Mouse (Mus musculus): Measurements from ENCODE around the gene Xrcc4.

Gene Xrcc4

DNA sequence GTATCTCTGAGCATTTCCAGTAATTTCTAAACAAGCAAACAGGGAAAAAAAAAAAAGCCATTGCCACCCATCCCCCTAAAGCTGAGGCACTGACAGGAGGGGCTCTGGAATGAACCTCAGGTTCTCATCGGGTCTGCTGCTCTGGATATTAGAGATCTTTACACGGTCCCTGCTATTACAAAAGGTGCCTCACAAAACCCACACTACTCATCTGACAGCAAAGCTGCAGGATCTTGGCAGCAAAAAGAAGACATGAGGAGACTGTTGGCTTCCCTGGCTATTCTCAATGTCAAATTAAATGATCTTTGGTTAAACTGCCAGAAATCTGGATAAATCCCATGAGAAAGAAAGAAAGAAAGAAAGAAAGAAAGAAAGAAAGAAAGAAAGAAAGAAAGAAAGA is 145.1 kb downstream of the Xrcc4 start:
- no peak for DNase-seq (ENCODE audit: low spot score in 2 of 2)

DNA sequence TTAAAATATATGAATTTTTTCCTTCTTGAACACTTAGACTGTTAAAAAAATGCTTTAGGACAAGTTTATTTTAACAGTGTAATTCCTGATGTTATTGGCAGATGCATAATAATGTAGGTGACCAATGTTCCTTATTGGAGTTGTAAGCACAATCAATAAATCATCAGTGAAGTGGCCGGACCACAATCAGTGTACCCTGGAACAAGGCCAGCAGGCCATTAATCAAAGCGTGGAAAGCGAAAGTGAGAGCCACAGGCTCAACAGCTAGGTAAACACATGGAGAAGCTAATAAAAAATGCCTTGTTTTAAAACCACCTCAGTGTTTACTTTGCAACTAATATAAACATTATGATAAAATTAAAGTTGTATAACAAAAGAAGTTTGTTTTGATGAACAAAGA is 159.9 kb downstream of the Xrcc4 start:
- no peak for DNase-seq (ENCODE audit: low spot score in 2 of 2)

DNA sequence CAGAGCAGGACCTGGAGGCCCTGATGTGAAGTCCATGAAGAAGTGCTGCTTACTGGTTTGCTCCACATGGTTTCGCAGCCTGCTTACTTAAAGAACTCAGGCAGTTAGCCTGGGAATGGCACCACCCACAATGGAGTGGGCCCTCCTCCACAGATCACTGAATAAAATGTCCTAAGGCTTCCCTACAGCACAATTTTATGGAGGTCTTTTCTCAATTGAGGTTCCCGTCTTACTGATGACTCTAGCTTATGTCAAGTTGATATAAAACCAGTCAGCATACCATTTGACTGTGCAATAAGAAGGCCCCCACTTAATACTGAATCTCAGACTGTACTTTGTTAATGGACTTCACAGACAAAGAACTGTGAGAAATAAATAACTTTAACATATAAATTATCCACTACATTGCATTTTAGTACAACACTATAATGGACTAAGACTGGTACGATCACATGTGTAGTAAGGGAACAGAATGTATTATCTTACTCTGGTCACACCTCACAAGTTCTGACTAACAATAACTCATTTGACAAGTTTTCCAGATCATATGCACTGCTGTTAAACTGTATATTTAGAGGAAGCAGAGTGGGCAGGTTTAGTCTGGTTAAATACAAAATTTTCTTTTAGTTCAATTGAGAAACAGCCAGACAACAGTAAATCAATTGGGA is 170.5 kb downstream of the Xrcc4 start:
- no peak for DNase-seq (ENCODE audit: low spot score in 2 of 2)

DNA sequence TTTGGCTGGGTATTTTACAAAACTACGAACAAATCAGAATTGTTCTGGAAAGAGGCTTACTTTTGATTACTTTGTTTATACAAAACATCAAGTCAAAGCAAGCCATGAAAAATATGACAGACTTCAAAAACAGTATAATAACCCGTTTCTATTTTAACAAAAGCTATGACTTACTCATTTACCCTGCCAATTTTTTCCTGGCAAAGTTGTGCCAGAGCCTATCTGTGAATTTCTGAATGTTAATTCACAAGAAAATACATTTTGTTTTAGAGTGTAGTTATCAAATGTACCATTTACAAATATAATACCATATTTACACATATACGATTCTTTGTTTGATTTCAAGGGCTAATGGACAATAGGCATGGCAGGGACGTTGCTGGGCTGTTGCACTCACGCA is 175.1 kb downstream of the Xrcc4 start:
- DNase-seq (ENCODE audit: low spot score in 2 of 2): no peak

DNA sequence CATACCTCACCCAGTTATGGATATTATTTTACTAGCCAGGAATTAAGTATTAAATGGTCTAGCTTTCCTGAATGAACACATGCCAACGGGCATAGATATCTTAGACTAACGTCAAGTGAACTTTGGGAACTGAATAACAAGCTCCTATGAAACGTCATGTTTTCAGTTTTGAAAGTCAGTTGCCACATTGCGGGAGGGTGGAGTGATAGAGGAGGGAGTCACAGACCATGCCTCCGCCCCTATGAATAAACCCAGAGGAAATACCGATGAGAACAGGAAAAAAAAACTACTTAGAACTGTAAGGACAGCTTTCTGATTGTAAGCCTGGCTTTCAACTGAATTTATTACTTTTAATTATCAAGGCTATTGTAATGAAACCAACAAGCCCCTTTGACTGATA is 175.5 kb downstream of the Xrcc4 start:
- DNase-seq (ENCODE audit: low spot score in 2 of 2): no peak

DNA sequence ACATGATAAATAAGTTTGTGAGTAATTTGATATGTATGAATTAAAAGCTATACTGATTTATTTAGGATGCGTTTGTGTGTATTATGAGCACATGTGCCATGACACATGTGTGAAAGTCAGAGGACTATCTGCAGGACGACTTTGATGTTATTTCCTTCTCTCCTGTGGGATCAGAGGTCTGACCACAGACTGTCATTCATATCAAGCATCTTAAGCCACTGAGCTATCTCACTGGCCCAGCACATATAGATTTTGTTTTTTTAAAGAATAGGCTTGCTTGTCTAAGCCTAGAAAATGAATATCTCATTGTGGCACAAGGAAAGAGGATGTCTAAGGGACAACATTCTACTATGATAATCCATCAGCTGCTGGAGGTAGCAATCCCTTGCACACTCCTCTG is 183.3 kb downstream of the Xrcc4 start:
- no peak for DNase-seq (ENCODE audit: low spot score in 2 of 2)

DNA sequence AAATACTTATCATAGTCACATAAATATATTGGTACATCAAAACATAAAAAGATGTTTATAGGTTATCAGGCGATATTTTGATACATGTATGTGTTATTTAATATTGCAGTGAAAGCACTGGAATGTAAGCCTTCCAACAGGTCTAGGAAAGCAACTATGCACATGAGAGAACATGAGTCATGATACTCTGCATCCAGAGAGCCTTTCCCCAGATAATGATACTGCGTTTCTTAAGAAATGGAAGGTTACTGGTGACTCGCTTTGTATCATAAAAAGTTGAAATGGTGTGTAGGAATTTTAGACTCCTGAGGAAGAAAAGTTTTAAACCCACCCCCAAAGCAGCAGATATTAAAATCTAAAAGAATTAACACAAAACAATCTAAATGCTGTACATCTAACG is 190.3 kb downstream of the Xrcc4 start:
- DNase-seq (ENCODE audit: low spot score in 2 of 2): no peak

DNA sequence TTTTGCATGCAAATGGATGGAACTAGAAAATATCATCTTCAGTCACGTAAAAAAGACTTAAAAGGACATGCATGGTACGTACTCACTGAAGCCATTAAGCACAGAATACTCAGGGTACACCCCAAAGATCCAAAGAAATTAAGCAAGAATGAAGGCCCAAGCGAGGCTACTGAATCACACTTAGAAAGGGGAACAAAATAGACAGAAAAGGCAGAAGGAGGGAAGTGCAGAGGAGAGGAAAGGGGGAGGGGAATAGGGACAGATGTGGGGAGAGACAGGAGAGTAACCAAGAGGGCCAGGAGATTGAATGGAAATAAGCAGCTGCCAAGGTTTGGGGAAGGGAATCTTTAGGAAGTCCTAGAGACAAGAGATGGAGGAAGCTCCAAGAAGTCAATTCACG is 197.3 kb downstream of the Xrcc4 start:
- no peak for DNase-seq (ENCODE audit: low spot score in 2 of 2)

DNA sequence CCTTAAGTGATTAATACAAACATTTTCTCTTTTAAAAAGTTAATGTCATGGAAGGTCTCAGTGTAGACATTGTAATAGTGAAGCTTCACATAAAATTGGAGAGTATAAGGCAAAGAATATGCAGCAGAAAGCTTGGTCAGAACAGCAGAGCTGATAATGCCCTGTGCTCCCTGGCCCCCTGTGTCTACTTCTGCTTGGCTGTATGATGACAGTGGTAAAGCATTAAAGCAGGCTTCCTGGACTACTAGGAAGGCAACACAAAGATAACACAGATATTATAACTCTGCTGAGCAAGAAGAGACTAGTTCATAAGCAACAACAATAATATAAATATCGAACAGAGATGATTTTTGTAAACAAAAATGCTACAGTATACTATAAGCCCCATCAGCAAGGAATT is 199.2 kb downstream of the Xrcc4 start:
- DNase-seq (ENCODE audit: low spot score in 2 of 2): no peak

DNA sequence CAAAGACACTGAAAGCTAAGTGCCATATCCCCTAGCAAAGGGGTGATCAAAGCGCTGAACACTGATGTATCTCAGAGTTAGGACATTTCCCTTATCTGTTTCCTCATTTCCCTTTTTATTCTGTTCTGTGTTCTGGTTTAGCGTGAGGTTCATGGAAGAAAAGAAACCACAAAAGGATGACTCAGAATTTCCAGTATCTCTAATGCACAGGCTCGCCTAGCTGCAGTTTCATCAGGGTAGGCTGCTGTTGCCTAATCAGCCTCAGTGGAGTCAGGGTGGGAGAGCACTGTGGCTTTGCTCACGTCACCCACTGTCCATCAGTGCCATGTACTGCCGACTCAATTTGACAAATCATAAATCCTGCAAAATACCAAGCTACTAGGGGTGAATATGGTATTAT is 200.3 kb downstream of the Xrcc4 start:
- no peak for DNase-seq (ENCODE audit: low spot score in 2 of 2)

DNA sequence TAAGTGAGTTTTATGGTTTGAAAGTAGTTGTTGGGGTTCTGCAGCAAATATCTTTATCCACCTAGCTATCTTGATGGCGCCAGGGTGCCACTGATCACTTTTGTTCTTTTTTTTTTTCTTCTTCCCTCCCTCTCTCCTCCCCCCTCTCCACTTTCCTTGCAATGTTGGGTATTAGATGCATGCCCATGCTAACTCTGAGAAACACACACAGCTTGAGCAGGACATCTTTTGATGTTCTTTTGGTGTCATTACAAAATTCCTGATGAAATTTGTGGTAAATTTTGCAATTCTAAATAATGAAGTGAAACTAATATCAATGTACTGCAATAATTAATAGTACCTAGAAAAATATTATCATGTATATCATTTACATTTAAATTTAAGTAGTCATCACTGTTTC is 205.9 kb downstream of the Xrcc4 start:
- DNase-seq (ENCODE audit: low spot score in 2 of 2): no peak

DNA sequence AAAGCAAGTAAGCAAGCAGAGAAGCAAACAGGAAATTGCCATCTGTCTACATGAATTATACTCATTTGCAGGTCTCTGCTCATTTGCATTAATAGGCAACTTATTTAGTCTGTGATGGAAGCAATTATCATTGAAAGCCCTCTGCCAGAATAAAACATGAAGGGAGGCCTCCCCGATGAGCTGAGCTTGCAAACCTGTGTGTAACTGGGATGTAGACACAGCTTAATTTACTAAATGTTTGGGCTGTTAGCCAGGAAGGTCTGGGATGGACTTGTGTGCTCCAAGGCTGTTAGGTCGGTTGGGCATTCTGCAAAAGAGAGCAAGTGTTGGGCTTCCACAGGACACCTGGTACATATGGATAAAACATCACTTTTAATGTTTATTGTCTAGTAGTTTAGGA is 208.1 kb downstream of the Xrcc4 start:
- DNase-seq (ENCODE audit: low spot score in 2 of 2): peak; percentile 8 to 20

DNA sequence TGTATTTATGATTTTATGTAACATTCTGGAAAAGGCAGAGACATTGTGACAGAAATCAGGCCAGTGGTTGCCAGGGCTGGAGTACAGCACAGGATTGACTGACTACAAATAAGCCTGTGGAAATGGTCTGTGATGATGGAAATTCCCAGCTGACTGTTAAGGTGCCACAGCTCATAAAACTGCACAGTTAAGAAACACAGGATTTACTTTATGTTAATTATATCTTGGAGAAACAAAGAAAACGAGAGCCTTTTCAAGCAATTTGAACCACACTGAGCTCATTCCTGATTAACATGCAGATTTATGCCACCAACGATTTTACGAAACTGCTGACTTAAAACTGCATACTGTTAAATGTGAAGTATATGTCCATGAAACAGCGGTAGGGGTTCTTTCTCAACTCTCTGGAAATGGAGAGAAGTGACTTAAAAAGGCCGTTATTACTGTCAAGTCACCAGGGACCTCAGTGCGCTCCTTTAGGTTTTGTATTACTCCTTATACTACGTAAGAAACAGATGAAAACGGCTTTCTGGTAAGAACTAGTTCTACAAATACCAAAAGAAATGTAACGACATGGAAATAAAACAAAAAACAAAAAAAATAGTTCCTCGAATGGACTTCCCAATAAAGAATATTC is 210.5 kb downstream of the Xrcc4 start:
- DNase-seq (ENCODE audit: low spot score in 2 of 2): peak; percentile 31 to 37

DNA sequence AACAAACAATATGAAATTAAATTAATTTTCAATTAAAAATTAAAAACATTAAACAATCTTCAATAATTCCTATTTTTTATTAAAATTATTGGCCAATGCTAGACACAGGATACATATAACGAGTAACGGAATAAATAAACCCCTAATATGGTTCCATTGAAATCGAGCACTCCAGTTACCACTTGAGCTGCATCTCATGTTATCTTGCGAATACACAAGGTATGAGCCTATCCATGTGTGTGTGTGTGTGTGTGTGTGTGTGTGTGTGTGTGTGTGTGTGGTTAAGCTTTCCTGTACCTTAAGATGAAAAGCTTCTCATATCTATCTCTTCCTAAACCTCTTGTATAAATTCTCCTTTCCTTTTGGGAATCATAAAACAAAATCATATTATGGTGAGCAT is 213.9 kb downstream of the Xrcc4 start:
- no peak for DNase-seq (ENCODE audit: low spot score in 2 of 2)

DNA sequence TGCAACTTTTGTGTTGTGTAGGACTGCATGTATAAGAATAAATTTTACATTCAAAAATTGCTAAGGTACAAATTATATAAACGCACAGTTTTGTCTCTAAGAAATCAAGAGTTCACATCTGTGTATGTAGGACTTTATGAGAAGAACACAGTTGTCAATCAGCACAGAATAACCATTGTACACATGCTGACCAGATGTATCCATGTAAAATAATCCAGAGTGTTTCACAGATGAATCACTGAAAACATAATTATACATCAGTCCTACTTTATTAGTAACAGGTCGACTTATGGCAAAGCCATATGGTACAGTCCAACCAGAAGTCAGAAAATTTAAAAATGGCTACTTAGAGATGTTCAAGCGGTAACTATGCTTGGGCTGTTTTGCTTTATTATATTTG is 216.7 kb downstream of the Xrcc4 start:
- no peak for DNase-seq (ENCODE audit: low spot score in 2 of 2)

DNA sequence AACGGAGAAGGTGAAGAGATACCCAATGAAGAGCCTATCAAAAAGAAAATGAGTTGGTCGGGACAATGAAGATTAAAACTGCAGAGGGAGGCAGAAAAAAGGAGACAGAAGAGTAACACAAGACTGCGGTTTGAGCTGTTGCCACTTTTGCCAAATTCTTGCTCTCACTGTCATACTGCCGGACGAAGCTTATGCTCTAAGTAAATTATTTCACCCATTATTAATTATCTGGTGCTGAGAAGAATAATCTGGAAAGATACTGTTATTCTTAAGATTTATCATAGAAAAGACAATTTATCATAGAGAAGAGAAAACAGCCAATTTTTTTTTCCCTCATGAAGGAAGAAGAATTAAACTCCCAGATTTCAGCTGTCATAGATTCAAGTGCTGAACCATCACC is 235.3 kb downstream of the Xrcc4 start:
- no peak for DNase-seq (ENCODE audit: low spot score in 2 of 2)

DNA sequence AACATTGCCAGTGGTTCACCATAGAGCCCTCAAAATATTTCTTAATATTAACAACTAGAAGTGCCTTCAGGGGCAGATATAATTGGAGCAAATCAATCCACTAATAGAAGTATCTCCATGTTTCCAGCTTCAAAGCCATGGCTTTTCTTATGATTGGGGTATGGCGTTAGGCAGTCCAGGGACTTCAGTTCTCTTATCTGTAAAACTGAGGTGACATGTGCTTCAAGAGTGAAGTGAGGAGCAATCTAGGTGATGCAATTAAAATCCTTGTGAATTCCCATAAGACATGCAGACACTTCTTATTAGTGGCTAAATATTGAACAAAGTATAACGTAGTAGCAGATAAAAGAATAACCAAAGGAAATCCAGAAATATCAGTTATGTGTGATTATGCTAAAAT is 238.7 kb downstream of the Xrcc4 start:
- no peak for DNase-seq (ENCODE audit: low spot score in 2 of 2)

DNA sequence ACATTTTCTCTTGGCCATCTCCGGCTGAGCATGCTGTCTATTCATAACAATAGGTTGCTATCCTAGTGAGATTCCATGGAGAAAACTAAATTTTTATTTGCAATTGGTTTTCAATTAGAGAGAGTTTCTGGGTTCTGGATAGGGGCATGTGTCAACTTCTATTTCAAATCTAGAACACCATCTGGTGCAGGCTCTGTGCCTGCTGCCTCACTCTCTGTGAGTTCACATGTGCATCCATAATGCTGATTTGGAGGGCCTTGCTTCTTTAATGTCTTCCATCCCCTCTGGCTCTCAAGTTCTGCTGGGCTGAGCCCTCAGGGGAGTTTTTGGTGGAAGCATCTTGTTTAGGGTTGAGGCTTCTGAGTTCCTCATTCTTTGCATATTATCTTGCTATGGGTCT is 239.5 kb downstream of the Xrcc4 start:
- peak in 1 of 2 experiments; percentile 8 for DNase-seq (ENCODE audit: low spot score in 2 of 2)

DNA sequence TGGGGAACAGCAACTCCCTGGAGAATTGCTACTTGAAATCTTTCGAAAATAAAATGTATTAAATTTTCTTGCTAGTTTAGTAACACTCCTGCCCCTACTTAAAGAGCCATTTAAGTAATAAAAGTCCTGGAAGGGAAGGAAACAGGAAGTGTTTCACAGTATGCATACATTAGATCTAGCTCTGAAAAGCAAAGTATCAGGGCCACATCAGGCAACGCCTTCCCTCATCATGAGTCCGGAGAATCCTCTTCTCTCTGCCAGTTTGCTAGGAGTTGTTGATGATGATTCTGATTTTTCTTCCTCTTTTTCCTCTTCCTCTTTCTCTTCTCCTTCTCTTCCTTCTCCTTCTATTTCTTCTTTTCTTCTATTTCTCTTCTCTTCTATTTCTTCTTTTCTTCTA is 250.8 kb downstream of the Xrcc4 start:
- no peak for DNase-seq (ENCODE audit: low spot score in 2 of 2)

DNA sequence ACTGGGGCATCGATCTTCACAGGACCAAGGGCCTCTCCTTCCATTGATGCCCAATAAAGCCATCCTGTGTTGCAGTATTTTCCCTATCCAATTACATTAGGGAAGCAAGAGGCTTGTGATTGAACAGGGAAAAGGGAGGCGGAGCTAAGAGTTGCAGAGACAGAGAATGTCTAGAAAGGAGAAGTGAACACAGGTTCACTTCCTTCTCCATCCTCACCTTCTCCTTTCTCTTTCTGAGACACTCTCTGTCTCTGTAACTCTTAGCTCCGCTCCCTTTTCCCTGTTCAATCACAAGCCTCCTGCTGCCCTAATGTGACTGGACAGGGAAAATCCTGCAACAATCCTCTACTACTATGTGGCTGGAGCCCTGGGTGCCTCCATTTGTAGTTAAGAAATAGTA is 254.9 kb downstream of the Xrcc4 start:
- no peak for DNase-seq (ENCODE audit: low spot score in 2 of 2)

DNA sequence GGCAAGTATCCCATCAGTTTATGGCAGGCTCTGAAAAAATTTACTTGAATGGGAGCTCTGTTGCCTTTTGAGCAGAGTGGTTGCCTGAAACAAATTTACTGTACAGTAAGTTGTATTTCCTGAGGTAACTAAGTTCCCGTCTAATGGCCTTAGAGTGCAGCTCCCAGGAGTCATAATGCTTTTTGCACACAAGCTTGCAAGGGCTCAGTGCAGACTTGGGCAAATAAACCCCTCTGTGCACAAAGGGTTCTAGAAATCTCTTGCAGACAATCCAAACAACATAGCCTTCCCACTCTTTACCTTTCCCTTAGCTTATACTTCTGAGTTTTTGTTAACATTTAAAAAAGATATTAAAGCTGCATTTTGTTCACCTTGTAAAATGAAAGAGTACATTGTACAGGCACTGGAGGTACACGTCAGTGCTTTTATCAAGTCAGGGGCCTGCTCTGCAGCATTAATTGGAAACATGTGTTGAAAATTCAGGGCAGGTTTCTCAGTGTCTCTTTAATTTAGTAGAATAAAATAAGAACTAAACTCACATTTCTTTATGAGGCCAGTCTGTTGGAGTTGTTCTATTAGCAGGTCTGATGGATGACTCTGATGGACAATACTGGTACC is 256.2 kb downstream of the Xrcc4 start:
- no peak for DNase-seq (ENCODE audit: low spot score in 2 of 2)

DNA sequence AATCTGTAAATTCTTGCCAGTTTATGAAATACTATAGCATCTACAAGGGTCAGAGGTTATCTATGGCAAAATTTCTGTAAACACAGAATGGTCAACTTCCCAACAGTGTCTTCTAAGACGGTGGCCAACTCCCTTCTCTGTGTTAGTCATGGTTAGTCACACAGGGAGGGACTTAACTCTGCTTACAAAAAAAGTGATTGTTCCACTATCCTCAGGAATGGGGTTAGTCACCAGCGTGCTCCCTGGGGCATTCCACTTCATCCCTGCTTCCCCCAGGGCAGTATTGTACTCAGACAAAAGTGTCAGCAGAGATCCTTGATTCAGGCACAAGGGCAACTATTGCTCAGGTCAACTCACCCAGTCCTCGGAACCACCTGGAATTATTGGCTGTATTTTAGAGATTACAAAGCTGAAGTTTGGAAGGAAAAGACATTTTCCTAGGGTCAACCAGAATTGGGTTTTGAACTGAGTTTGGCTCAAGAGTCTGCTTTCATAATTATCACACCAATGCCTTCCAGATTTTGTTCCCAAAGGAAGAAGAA is 260.9 kb downstream of the Xrcc4 start:
- no peak for DNase-seq (ENCODE audit: low spot score in 2 of 2)

DNA sequence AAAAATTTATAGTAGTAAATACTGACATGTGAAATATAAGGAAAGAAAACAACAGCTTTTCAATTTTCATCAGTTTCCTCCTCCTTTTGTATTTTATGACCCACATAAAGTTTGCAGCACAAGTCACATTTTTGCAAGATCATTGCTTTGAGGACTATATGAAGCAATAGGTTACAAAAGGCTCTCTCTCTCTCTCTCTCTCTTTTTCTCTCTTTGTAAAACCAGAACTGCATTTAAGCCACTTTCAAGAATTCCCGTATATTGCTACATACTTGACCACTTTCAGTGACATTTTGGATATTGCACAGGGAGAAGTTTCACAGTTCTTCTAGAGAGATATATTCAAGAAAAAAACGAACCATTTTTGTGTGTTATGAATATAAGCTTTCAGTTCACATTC is 261.6 kb downstream of the Xrcc4 start:
- no peak for DNase-seq (ENCODE audit: low spot score in 2 of 2)

All from right cerebral cortex, adult 2 months (tissue).